Mouse (Mus musculus) cerebral cortex, adult 2 months (tissue): Measurements from ENCODE around the gene 4930595D18Rik.

ENCODE experiments used
- WGBS: fragments of 180-500 bp; shearing (Covaris S2); methylation state at CpG from one replicate; pipeline ENCODE4 v1.1.7; 2018; 5-methylcytosine and 5-hydroxymethylcytosine counted together

Gene 4930595D18Rik

DNA sequence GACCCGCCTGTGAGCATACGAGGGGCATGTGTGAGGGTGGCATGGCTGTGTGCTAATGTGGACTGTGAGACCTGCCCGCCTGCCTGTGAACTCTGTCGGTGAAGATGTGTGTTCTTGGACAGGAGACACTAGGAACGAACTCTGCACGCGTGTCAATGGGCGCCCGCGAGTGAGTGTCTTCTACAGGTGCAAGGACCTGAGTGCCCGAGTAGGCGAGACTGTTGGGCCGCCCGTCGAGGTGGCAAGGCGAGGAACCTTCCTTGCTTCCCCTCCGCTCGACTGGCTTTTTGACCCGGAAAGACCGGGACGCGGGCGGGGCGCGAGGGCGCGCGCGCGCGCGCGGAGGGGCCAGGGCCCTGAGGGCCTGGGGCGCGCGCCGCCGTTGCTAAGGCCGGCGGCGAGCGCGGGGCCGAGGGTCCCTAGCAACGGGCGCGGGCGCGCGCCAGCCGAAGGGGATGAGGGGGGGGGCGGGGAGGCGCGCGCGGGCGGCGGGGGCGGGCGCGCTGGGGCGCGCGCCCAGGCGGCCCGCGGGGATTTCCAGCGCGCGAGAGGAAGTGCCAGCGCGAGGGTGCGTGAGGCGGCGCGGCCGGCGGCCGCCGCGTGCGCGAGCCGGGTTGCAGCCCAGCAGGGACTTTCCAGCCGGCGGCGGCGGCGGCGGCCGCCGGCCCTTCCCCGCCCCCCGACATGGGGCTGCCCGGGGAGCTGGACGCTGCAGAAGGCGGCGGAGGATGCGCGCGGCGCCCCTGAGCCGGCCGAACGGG, 18.3 kb downstream of the 4930595D18Rik start, which contains the start of gene Traf3:
TSS of gene Traf3 (plus strand) at position 540 of the 761 bp plus-strand sequence.
- 4% methylated on average over 104 of the region's 105 CpGs for WGBS

DNA sequence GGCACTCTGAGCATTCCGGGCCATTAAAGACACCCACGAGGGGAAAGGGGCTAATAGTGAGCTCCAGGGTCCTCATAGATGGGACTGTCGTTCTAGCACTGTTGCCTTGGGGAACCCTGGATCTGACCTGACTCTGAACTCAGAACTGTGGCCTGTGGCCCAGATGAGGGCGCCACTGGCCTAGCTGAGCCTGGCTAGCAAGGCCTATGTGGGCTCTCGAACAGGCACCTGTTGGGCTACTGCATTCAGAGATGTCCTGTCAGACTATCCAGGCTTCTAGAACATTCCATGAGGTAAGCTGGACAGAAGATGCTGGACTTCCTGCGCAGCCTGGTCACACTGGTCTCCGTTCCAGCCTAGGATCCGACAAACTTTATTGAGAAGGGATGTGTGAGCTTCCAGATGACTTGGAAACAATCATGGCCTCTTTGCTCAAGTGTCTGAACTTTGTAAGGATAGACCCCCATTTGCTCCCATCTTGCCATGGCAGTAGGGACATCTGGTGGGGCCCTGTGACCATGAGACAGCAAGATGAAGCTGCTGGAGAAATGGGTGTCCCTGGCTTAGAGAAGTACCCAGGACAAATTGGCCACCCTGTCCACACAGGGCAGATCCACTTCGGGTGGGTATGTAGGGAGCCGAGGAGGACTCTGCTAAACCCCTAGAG, 19.0 kb downstream of the 4930595D18Rik start:
- 54% methylated on average over 10 of the region's 10 CpGs for WGBS

DNA sequence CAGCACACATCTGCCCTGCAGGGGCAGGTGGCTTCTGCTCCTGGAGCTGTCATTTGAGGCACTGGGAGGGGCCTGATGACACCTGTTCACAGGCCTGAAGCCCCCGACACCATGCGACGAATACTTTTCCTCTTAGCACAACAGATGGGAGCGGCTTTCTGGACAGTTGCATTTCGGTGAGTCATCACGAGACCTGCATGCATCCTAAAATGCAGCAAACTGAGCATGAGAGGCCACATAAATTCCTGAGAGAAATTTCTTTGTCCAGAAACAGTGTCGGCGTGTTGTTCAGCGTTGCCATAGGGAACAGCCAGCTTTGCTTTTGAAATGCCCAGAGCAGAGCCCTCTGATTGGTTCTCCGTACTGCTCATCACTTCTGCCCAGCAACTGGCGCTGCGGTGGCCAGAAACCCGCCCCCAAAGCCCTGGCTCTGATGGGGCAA, 20.0 kb downstream of the 4930595D18Rik start:
- 3% methylated on average over 13 of the region's 13 CpGs for WGBS

GRCm38 (mm10) chr12:111162312-111163061, 21.8 kb downstream of the 4930595D18Rik start:
- WGBS: 8% methylated on average over 16 of the region's 16 CpGs

- 31% methylated on average over 7 of the region's 7 CpGs for WGBS
Measured at GRCm38 (mm10) chr12:111161943-111162311, 22.4 kb downstream of the 4930595D18Rik start.

GRCm38 (mm10) chr12:111160871-111161270, 23.4 kb downstream of the 4930595D18Rik start:
- WGBS: 86% methylated on average over 10 of the region's 10 CpGs

- WGBS: 62% methylated on average over 12 of the region's 12 CpGs
Measured at GRCm38 (mm10) chr12:111159659-111160428, 24.4 kb downstream of the 4930595D18Rik start.

GRCm38 (mm10) chr12:111155756-111156155, 28.5 kb downstream of the 4930595D18Rik start:
- WGBS: 83% methylated on average over 1 of the region's 1 CpGs

DNA sequence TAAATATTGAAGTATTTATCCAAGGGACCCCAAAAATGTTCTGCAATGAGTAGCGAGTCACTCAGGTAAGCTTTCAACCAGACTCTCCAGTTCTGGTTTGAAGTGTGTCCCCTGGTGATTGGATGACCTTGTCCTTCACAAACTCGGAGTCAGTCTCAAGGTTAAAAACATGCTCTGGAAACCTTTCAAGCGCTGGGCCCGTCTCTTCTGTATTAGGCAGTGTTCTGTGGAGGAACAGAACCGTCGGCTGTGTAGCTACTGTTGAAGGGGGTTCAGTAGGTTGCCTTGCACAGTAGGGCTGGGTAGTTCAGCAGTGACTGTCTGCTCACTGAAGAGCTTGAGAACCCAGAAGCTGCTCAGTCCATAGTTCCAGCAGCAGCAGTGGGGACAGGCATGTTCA, 29.6 kb downstream of the 4930595D18Rik start:
- 97% methylated on average over 6 of the region's 6 CpGs for WGBS

- 79% methylated on average over 5 of the region's 5 CpGs for WGBS
Measured at GRCm38 (mm10) chr12:111153946-111154345, 30.3 kb downstream of the 4930595D18Rik start.

DNA sequence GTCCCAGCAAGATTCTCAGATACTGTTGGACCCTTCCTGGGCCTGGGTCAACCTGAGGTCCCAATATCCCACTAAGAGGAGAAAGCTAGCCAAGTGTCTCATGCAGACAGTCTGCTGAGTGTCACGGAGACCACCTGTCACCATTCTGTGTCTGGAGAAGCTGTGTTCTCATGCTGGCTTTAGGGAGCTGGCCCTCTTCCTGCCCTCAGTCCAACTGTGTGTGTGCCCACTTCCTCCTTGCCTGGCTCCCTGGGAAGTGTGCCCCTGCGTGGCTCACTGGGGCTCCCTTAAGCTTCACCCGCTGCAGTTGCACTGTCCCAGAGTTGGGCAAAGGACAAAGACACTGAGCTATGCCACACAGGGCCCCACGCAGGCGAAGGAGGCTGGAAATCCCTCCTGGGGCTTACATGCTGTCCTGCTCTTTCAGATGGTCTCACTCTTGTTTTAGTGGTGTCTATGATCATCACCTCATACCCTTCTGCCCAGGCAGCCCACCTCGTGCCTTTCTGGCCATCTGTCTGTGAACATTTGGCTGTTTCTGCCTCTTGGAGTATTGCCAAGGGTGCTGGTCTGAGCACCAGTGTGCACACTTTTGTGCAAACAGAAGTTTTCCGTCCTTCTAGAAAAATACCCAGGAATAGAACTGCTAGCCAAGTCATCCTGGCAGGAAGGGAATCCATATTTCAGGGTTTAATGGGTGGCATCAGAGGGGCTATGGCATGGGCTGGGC, 31.1 kb downstream of the 4930595D18Rik start:
- 68% methylated on average over 7 of the region's 7 CpGs for WGBS

DNA sequence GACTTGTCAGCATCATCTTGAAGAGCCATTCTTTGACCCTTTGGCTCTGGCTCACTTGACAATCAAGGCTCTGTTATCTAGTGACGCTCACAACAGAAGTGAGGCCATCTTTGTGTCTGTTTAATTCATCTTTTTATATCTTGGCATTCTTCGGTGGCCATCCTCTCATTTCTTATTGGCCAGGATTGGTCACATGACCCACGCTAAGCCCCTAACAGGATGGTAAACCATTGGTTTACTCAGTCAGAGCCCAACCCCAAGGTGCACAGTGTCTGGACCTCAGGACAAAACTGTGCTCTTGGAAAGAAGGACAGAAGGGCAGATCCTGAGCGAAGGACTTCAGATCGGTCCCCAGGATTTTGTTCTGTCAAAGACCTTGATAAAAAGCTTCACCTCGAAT, 31.7 kb downstream of the 4930595D18Rik start:
- 85% methylated on average over 6 of the region's 6 CpGs for WGBS

DNA sequence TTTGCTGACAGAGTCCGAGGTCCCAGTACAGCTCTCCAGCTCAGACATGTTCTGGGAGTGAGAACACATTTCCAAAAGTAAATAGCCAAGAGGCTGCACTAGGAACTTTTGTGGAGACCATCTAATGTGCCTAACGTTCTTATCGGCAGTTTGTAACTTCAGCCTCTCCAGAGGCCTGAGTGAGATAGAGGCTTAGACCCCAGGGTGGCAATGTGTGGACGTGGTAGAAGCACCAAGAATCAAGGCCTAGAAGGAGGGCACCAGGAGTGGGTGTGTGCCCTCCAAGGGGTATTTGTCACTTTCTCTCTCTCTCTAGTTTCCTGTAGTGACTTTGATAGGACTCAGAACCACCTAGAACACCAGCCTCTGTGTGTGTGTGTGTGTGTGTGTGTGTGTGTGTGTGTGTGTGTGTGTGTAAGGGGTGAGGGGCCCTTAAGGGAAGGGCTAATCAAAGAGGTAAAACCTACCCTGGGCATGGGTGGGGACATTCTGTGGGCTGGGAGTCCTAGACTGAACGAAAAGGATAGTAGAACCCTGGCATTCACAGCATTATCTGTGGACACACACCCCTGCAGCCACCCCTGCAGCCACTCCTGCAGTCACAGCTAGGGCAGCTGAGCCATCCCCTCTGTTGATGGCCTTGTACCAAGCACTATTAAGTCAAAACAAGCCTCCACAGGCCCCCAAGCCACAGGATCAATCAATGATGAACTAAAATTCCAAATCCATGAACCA, 32.7 kb downstream of the 4930595D18Rik start:
- 98% methylated on average over 5 of the region's 5 CpGs for WGBS

GRCm38 (mm10) chr12:111150236-111150596, 34.1 kb downstream of the 4930595D18Rik start:
- WGBS: 23% methylated on average over 6 of the region's 6 CpGs

DNA sequence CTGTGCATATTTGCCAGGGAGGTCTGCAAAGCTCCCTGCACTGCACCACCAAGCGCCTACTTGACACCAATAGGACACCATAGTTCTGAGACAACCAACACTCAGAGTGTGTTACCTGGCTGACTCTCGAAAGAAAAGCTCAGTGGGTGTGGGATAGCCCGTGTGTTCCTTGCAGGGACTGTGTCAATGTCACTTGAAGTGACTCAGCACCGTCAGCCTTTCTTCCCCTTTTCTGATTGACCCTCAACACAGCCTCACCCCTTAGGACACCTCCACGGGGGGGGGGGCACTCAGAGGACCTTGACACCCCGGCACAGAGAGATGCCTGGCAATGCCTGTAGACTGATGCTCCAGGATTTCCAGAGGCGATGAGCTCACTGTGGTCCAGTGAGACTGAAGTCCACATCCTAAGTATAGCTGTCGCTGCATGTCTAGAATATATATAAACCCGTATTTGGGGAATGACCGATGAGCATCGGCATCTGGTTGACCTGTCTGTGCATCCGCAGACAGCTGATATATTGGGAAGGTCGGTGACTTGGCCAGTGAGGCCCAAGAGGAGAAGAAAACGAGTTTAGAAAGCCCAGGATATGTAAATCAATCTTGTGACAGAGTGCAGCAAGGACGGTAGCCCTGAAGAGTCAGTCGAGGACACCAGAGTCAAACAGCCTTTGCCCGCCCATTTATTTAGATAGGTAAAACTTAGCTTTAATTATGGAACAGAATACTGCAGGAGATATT, 34.6 kb downstream of the 4930595D18Rik start:
- WGBS: 71% methylated on average over 17 of the region's 17 CpGs

- 34% methylated on average over 9 of the region's 9 CpGs for WGBS
Measured at GRCm38 (mm10) chr12:111145269-111145668, 39.0 kb downstream of the 4930595D18Rik start.

- 98% methylated on average over 2 of the region's 2 CpGs for WGBS
Measured at GRCm38 (mm10) chr12:111144598-111144997, 39.7 kb downstream of the 4930595D18Rik start.

- WGBS: 40% methylated on average over 16 of the region's 16 CpGs
Measured at GRCm38 (mm10) chr12:111143509-111144063, 40.7 kb downstream of the 4930595D18Rik start.

DNA sequence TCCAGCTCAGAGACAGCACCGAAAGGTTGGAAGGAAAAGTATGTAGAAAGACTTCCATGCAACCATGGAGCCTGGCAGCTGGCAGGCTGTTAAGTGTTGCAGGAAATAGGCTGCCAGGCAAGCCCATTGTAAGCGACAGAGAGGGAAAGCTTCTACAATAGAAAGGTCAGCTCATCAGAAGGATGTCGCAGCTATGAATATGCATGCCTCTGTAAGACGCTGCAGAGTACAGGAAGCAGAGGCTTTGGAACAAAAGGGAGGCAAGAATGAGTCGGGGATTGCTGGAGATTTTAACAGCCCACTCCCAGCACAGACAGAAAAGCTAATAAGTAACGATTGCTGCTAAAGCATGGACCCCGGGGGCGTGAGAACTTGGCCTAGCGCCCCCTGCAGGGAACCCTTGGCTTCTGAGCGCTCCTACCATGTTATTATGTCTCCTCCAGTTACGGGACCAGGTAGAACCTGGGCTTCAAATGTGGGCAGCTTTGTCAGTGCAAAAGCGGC, 41.2 kb downstream of the 4930595D18Rik start:
- 11% methylated on average over 12 of the region's 12 CpGs for WGBS
